Mouse (Mus musculus): Measurements from ENCODE around the gene Ppid. TPM values are rescaled to one million over a fixed set of nuclear protein-coding genes. Genes with fewer than 3 reads are reported as not detected.
"Not testable (repeated sequence)": the region's sequence is repeated elsewhere in the genome, so short reads cannot be mapped to it uniquely, and the experiment has no call there.

Gene Ppid
- polyA plus RNA-seq, 1 experiment from 2014 or later = 185 TPM

DNA sequence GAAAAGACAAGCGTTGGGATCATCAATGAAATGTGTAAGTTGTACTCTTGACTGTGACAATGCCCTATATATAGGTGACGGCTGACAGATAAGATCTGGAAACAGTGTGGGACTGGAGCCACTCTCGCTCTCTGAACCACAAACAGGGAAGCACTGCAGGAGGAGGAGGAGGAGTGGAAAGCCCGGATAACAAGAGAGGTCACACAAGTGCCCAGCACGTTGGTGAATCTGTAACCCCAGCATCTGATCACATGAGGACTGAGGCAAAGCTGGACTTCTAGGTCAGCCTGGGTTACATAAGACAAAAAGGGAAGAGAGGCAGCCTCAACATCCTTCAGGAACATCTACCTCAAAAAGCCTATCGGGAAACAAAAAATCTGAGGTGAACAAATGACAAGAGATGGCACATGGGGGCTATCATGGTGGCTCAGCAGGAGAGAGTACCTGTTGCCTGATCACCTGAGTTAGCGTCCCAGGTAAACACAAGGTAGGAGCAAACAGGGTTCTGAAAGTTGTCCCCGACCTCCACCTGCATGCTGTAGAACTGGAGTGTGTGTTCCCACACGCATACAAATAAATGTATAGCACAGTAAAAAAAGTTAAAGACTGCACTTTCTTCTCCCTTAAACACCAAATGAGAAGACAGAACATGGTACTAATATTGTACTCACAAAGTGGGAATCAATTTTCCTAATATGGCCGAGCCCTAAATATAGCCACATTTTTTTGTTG, 26.1 kb upstream of the Ppid start:
- H3K4me3 ChIP-seq (ENCODE audit: low read depth, low read length) = no peak overlapping the region
- peaks cover 3% of the 10 kb centered on the region; the same call in 1 of the 2 replicates for H3K4me1 ChIP-seq (ENCODE audit: insufficient read depth)
- ATAC-seq (ENCODE audit: insufficient read depth) (no peak), DNase-seq (no peak)
- H3K9me3 ChIP-seq (ENCODE audit: low read depth, low read length) = no peaks in the 10 kb centered on the region
- H3K27me3 ChIP-seq (ENCODE audit: insufficient read depth, low read length) = no peaks in the 10 kb centered on the region
- TF ChIP-seq CTCF (IDR thresholded peaks at IDR 0.05; ENCODE audit: low read depth) = no peak
- 65% methylated on average over 10 of the region's 10 CpGs for WGBS
- no peak overlapping the region for H3K9ac ChIP-seq
- no peaks in the 10 kb centered on the region for H3K36me3 ChIP-seq (ENCODE audit: insufficient read depth)
- no peak overlapping the region for H3K27ac ChIP-seq (ENCODE audit: low read depth)
- H3K4me2 ChIP-seq = no peak overlapping the region

DNA sequence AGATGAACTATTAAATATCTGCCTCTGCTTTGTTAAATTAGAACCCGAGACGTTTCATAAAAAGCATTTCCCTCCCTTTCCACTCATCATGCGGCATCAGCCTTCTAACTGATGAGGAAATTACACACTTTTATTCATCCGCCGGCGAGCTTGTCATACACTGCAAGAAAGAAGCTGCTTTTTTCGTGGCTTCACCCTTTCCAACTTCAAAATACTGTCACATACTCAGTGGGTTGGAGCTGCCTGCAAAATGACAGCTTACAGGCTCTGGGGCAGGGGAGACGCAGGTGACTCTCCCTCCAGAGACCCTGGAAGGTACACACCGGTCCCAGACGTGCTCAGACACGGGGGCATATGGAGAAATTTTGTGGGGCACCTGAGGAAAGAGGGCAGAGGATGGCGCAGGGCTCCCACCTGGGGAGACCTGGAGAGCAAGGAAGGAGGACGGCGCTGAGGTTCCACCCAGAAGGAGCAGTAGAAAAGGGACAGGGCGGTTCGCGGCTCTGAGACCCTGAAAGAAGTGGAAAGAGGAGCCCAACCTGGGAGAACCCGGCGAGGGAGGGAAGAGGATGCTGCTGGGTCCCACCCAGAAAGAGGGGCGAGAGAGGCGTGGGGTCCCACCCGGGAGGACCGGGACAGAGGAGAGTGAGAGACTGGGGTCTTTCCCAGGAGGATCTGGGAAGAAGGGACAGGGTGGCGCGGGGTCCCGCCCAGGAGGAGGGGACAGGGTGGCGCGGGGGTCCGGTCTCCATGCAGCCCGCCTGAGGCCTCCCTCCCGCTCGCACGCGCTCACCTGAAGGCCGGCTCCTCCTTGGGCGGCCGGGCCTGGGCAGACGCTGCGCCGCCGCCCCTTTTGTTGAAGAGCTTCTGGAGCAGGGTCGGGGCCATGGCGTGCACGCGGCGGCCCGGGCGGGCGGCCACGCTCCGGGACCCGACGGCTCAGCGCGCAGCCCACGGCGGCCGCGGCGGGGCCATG, 24.1 kb upstream of the Ppid start:
- peak overlapping the region; percentile 80 for H3K4me3 ChIP-seq (ENCODE audit: low read depth, low read length)
- WGBS = 2% methylated on average over 57 of the region's 60 CpGs
- H3K27me3 ChIP-seq (ENCODE audit: insufficient read depth, low read length) = no peaks in the 10 kb centered on the region
- peak; percentile 68 for ATAC-seq (ENCODE audit: insufficient read depth)
- H3K4me1 ChIP-seq (ENCODE audit: insufficient read depth) = peaks cover 3% of the 10 kb centered on the region; the same call in 1 of the 2 replicates
- peak overlapping the region; percentile 95 for H3K4me2 ChIP-seq
- DNase-seq = peak; percentile 35
- peak overlapping the region; percentile 80 for H3K9ac ChIP-seq
- H3K36me3 ChIP-seq (ENCODE audit: insufficient read depth) = no peaks in the 10 kb centered on the region
- H3K27ac ChIP-seq (ENCODE audit: low read depth) = peak overlapping the region; percentile 89
- no peak for TF ChIP-seq CTCF (IDR thresholded peaks at IDR 0.05; ENCODE audit: low read depth)
- no peaks in the 10 kb centered on the region for H3K9me3 ChIP-seq (ENCODE audit: low read depth, low read length)

- DNase-seq (peak; percentile 95), ATAC-seq (ENCODE audit: insufficient read depth) (peak; percentile 97)
- Histone ChIP-seq H3K4me2 (peak within 1 kb of the TSS; percentile 95), H3K27ac (ENCODE audit: low read depth) (peak within 1 kb of the TSS; percentile 89), H3K36me3 (ENCODE audit: insufficient read depth) (no peaks in the 10 kb centered on the region), H3K4me1 (ENCODE audit: insufficient read depth) (peaks cover 3% of the 10 kb centered on the region; the same call in 1 of the 2 replicates), H3K27me3 (ENCODE audit: insufficient read depth, low read length) (no peaks in the 10 kb centered on the region), H3K4me3 (ENCODE audit: low read depth, low read length) (peak within 1 kb of the TSS; percentile 80), H3K9ac (peak within 1 kb of the TSS; percentile 80), H3K9me3 (ENCODE audit: low read depth, low read length) (no peaks in the 10 kb centered on the region)
- TF ChIP-seq CTCF (IDR thresholded peaks at IDR 0.05; ENCODE audit: low read depth) = no peak
- under 1% methylated on average over 55 of the region's 55 CpGs for WGBS
Measured at GRCm38 (mm10) chr3:79567703-79568362, 23.3 kb upstream of the Ppid start, which contains the start of gene Fnip2. Fnip2 (minus strand) TSS chr3:79567796.

- Histone ChIP-seq H3K4me3 (ENCODE audit: low read depth, low read length) (peak overlapping the region; percentile 80; the same call in 1 of the 2 replicates), H3K27me3 (ENCODE audit: insufficient read depth, low read length) (no peaks in the 10 kb centered on the region), H3K36me3 (ENCODE audit: insufficient read depth) (no peaks in the 10 kb centered on the region), H3K9ac (no peak overlapping the region), H3K4me1 (ENCODE audit: insufficient read depth) (peaks cover 3% of the 10 kb centered on the region; the same call in 1 of the 2 replicates), H3K9me3 (ENCODE audit: low read depth, low read length) (no peaks in the 10 kb centered on the region), H3K27ac (ENCODE audit: low read depth) (peak overlapping the region; percentile 89), H3K4me2 (peak overlapping the region; percentile 95)
- no peak for ATAC-seq (ENCODE audit: insufficient read depth)
- no peak for DNase-seq
- TF ChIP-seq CTCF (IDR thresholded peaks at IDR 0.05; ENCODE audit: low read depth) = peak; percentile 37; the same call in 1 of the 2 replicates
- 81% methylated on average over 16 of the region's 16 CpGs for WGBS
Measured at GRCm38 (mm10) chr3:79568629-79569350, 22.4 kb upstream of the Ppid start.

DNA sequence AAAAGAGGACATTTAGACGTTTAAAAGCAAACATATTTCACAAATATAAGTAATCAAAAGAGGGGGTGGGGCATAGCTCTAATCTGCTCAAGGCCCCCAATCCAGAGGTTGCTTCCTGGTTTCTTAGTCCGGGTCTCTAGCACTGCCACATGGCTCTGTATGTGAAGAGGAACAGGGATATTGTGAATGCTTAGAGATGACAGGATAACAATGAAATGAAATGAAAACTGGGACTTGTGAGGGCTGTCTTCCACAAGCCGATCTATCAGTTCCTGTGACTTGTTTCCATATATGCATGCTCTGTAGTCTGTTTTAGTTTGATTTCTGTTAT, 21.8 kb upstream of the Ppid start:
- Histone ChIP-seq H3K4me2 (no peak overlapping the region), H3K4me1 (ENCODE audit: insufficient read depth) (peaks cover 3% of the 10 kb centered on the region; the same call in 1 of the 2 replicates), H3K27ac (ENCODE audit: low read depth) (no peak overlapping the region), H3K27me3 (ENCODE audit: insufficient read depth, low read length) (no peaks in the 10 kb centered on the region), H3K4me3 (ENCODE audit: low read depth, low read length) (no peak overlapping the region), H3K9ac (no peak overlapping the region), H3K36me3 (ENCODE audit: insufficient read depth) (no peaks in the 10 kb centered on the region), H3K9me3 (ENCODE audit: low read depth, low read length) (no peaks in the 10 kb centered on the region)
- WGBS = 76% methylated on average over 3 of the region's 3 CpGs
- DNase-seq (no peak), ATAC-seq (ENCODE audit: insufficient read depth) (no peak)
- no peak for TF ChIP-seq CTCF (IDR thresholded peaks at IDR 0.05; ENCODE audit: low read depth)

GRCm38 (mm10) chr3:79572399-79572798, 18.7 kb upstream of the Ppid start:
- 0 out of 2 replicates have a peak, but pooled peaks cover 3% of the 10 kb centered on the region for H3K4me1 ChIP-seq (ENCODE audit: insufficient read depth)
- no peak for TF ChIP-seq CTCF (IDR thresholded peaks at IDR 0.05; ENCODE audit: low read depth)
- no peak for ATAC-seq (ENCODE audit: insufficient read depth)
- H3K4me2 ChIP-seq = no peak overlapping the region
- H3K36me3 ChIP-seq (ENCODE audit: insufficient read depth) = no peaks in the 10 kb centered on the region
- no peak overlapping the region for H3K4me3 ChIP-seq (ENCODE audit: low read depth, low read length)
- no peaks in the 10 kb centered on the region for H3K9me3 ChIP-seq (ENCODE audit: low read depth, low read length)
- no peak for DNase-seq
- H3K27ac ChIP-seq (ENCODE audit: low read depth) = no peak overlapping the region
- no peak overlapping the region for H3K9ac ChIP-seq
- 61% methylated on average over 3 of the region's 3 CpGs for WGBS
- H3K27me3 ChIP-seq (ENCODE audit: insufficient read depth, low read length) = no peaks in the 10 kb centered on the region

DNA sequence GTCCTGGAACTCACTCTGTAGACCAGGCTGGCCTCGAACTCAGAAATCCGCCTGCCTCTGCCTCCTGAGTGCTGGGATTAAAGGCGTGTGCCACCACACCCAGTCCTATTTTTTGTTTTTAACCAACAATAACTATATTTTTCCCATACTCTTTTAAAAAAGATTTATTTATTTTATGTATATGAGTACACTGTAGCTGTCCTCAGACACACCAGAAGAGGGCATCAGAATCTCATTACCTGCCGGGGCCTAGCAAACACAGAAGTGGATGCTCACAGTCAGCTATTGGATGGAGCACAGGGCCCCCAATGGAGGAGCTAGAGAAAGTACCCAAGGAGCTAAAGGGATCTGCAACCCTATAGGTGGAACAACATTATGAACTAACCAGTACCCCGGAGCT, 17.8 kb upstream of the Ppid start:
- not testable (repeated sequence) for ATAC-seq (ENCODE audit: insufficient read depth); DNase-seq; H3K4me1 ChIP-seq (ENCODE audit: insufficient read depth); H3K9ac ChIP-seq; H3K27me3 ChIP-seq (ENCODE audit: insufficient read depth, low read length); H3K4me2 ChIP-seq; H3K27ac ChIP-seq (ENCODE audit: low read depth); H3K4me3 ChIP-seq (ENCODE audit: low read depth, low read length); H3K36me3 ChIP-seq (ENCODE audit: insufficient read depth); H3K9me3 ChIP-seq (ENCODE audit: low read depth, low read length)
- WGBS = 92% methylated on average over 5 of the region's 5 CpGs

Data from lung, embryonic 14.5 days (tissue).